Mouse (Mus musculus): ENCODE measurements at regions not wholly inside any gene's neighbourhood (a gene's known extent, or its start where the extent isn't known, plus 50 kb on each side); places are given as distances from the start of the nearest gene placed in this dataset.
A peak's percentile ranks its signal among the peaks of the same experiment; 100 is the strongest.

DNA sequence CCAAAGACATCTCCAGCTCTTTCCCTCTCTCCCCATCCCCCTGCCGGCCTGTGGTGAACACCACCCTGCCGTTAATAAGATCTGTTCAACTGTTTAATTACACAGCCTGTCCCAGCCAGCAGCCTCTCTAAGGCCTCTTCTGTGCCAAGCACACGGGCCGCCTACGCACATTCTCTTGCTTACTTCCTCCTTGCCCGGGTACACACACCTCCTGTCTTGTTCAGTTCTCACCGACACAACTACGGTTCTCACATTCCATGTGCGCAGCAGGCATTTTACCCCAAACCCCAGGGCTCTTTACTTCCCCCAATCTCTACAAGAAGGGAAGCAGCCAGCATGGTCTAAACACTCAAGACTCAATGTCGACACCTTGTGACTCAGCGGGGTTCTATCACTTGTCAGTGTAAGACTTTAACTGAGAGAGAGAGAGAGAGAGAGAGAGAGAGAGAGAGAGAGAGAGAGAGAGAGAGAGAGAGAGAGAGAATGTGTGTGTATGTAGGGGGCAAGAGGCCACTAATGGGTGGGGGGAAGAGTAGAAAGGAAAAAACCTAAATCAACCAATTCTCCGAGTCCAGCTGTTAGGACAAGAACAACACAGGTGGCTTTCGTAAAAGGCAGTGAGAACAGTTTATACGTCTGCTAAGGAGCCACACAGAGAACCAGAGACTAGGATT, 120.8 kb upstream of the Klf14 start:
- DNase-seq (ENCODE audit: low spot score), result no peak
- Histone ChIP-seq H3K4me1 (peaks cover 19% of the 10 kb centered on the region), H3K9me3 (replicated peaks) (no peaks in the 10 kb centered on the region), H3K4me3 (no peak overlapping the region), H3K27ac (replicated peaks) (no peak overlapping the region), H3K36me3 (no peaks in the 10 kb centered on the region), H3K27me3 (ENCODE audit: low read depth, poor library complexity, severe bottlenecking) (peaks cover 4% of the 10 kb centered on the region; the same call in 1 of the 2 replicates)
- 83% methylated on average over 14 of the region's 14 CpGs for WGBS

DNA sequence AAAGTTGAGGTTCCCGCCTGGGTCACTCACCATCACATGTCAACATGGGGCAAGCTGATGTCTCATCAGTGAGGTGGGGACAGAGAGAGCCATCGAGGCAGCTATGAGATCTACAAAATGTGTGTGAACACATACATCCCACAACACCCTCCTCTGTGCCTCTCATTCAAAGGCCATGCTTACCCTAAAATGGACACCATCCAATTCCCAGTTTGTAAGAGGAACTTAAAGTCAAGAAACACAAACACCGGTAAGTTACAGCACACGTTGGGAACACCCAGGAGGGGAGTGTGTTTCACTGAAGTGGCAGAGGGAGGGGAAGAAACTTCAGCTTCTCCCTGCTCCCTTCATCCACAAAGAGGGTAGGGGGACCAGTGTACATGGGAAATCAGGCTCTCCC, 121.4 kb upstream of the Klf14 start:
- H3K36me3 ChIP-seq, result no peaks in the 10 kb centered on the region
- DNase-seq (ENCODE audit: low spot score), result no peak
- H3K4me3 ChIP-seq, result no peak overlapping the region
- H3K4me1 ChIP-seq, result peaks cover 16% of the 10 kb centered on the region
- no peaks in the 10 kb centered on the region; the same call in 1 of the 2 replicates for H3K27me3 ChIP-seq (ENCODE audit: low read depth, poor library complexity, severe bottlenecking)
- 86% methylated on average over 4 of the region's 4 CpGs for WGBS
- no peak overlapping the region for H3K27ac ChIP-seq (replicated peaks)
- no peaks in the 10 kb centered on the region for H3K9me3 ChIP-seq (replicated peaks)

DNA sequence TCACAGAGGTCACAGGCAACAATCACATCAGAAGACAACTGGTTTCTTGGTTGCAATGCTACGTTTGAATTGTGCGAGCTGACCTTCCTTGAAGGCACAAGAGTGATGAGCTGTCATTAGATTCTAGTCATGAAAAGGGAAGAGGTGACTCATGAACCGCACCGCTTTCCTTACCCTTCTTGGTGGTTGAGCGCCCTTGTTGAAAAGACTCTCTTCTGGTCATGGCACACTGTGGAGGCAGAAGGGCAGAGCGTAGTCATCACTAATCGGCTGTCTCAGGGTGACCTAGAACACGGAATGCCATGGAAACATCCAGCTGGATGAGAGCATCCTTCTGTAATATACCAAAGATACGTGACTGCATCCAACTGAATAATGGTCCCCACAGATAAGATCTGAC, 121.8 kb upstream of the Klf14 start:
- Histone ChIP-seq H3K27me3 (ENCODE audit: low read depth, poor library complexity, severe bottlenecking) (no peaks in the 10 kb centered on the region), H3K9me3 (replicated peaks) (no peaks in the 10 kb centered on the region), H3K36me3 (no peaks in the 10 kb centered on the region), H3K27ac (replicated peaks) (no peak overlapping the region), H3K4me3 (no peak overlapping the region), H3K4me1 (peaks cover 14% of the 10 kb centered on the region)
- 94% methylated on average over 9 of the region's 9 CpGs for WGBS
- no peak for DNase-seq (ENCODE audit: low spot score)

DNA sequence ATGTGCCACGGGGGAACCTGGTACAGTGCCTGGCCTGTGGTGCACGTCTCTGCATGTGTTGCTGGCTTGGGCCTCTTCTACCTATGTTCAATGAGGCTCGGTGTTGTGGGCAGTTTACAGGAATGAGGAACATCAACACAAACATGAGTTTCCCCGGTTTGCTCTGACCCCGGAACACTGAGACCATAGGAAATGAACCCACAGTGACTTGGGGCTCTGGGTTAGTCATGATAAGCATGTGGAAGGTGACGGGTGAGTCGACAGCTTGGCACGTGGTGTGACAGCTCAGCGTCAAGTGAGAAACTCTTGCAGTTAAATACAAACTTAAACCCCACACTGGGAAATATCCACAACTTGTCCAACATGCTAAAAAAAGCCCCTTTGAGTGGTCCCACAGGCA, 122.4 kb upstream of the Klf14 start:
- WGBS, result 91% methylated on average over 9 of the region's 9 CpGs
- Histone ChIP-seq H3K9me3 (replicated peaks) (no peaks in the 10 kb centered on the region), H3K27ac (replicated peaks) (no peak overlapping the region), H3K4me3 (no peak overlapping the region), H3K4me1 (peaks cover 13% of the 10 kb centered on the region), H3K27me3 (ENCODE audit: low read depth, poor library complexity, severe bottlenecking) (no peaks in the 10 kb centered on the region), H3K36me3 (no peaks in the 10 kb centered on the region)
- DNase-seq (ENCODE audit: low spot score), result no peak

DNA sequence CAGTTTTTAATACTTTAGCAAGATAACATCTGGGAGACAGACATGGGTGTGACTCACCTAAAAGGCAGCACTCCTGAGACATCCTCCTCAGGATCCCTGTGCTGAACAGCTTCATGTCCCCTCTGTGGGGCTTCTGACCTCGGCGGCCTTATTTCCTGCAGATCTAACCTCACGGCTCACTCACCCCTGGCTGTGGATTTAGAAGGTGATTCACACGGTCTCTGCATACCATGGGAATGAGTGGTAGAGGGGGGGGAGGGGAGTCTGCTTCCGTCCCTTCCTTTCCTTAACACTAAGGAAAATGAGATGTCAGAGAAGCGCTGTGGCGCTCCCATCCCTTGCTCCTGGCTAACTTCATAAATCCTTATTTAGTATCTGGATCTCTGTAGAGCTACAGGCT, 123.1 kb upstream of the Klf14 start:
- Histone ChIP-seq H3K27ac (replicated peaks) (no peak overlapping the region), H3K9me3 (replicated peaks) (no peaks in the 10 kb centered on the region), H3K4me3 (no peak overlapping the region), H3K27me3 (ENCODE audit: low read depth, poor library complexity, severe bottlenecking) (no peaks in the 10 kb centered on the region), H3K4me1 (peaks cover 11% of the 10 kb centered on the region), H3K36me3 (no peaks in the 10 kb centered on the region)
- no peak for DNase-seq (ENCODE audit: low spot score)
- WGBS, result 78% methylated on average over 7 of the region's 7 CpGs

DNA sequence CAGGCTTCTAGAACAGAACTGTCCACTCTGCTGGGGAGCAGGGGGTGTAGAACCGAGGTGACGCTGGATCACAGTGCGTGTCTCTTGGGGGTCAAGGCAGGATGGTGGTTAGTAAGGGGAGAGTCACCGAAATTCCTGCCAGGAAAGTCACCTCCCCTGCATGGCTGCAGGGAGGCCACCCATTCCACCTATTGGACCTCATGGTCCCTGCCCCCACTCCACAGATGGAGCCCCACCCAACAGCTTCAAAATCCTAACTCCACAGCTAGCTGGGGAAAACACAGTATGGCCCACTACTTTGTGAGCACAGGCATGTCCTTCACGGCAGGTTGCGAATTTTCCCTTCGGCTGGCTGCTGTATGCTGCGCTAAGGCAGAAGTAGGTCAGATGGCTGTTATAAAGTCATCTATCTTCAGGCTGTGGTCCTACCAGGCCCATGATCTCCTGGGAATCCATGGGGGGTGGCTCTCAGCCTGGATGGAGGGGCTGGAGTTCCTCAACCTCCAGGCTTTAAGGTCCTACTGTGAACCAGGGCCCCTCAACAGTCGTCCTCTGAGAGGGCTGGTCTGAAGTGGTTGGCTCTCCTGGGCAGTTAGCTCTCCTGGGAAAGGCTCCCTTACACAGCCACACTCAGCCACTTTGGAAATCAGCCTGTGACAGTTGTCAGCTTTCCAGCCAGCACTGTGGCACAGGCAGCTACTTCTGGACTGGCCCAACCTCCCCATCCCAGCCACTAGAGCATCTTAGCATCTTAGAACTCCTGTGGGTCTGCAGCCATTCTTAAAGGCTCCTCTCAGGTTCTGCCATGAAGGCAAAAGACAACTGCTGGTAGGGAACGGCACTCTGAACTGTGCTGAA, 124.0 kb upstream of the Klf14 start:
- Histone ChIP-seq H3K27ac (replicated peaks) (no peak overlapping the region), H3K4me1 (peaks cover 20% of the 10 kb centered on the region), H3K9me3 (replicated peaks) (no peaks in the 10 kb centered on the region), H3K4me3 (no peak overlapping the region), H3K36me3 (no peaks in the 10 kb centered on the region), H3K27me3 (ENCODE audit: low read depth, poor library complexity, severe bottlenecking) (no peaks in the 10 kb centered on the region)
- no peak for DNase-seq (ENCODE audit: low spot score)
- WGBS, result 91% methylated on average over 10 of the region's 10 CpGs

DNA sequence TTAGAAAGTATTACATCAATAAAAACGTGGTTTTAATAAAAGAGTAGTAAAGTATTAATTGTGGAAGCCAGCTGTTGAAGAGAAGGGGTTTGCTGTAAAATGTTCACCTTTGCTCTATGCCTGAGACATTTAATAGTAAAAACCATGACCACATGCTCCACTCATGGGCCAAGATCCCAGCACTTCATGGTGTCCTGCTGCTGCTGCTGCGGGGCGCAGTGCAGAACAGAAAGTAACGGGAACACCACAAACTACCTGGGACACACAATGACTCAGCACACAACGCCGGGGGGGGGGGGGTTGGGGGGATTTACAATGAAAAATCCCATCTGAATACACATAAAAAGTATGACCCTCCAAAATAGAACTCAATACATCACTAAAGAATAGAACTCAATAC, 124.8 kb upstream of the Klf14 start:
- H3K4me1 ChIP-seq, result peaks cover 28% of the 10 kb centered on the region
- no peak overlapping the region for H3K27ac ChIP-seq (replicated peaks)
- DNase-seq (ENCODE audit: low spot score), result no peak
- no peaks in the 10 kb centered on the region for H3K27me3 ChIP-seq (ENCODE audit: low read depth, poor library complexity, severe bottlenecking)
- H3K4me3 ChIP-seq, result no peak overlapping the region
- H3K9me3 ChIP-seq (replicated peaks), result no peaks in the 10 kb centered on the region
- H3K36me3 ChIP-seq, result no peaks in the 10 kb centered on the region
- 88% methylated on average over 6 of the region's 6 CpGs for WGBS

DNA sequence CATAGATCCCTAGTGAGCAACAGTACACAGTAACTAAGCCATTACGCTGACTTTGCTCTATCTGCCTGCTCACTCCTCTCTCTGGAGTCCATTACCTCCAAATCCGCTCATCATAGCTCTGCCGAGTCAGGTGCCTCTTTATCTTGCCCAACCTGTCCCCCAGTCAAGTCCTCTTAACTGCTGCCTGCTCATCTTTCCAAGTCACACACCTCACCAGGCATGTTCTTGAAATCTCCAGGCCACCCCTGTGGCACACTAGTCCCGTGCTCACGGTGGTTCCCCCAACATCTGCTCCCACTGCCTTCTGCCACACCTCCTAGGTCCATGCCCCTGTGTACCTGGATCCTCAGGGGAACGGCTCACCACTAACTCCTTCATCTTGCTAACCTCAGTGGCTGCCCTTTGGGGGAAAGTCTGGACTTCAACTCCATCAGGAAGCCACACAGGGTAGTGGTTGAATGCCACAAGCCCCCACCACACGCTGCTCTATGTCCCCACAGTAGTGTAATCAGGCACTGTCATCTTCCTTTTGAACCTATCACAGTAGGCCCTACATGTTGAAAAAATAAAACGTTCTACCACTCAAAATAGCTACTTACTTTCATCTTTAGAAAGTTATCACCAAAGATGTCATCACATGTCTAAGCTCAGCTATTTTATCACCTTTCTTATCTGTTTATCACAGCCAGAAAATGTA, 126.3 kb upstream of the Klf14 start:
- Histone ChIP-seq H3K36me3 (no peaks in the 10 kb centered on the region), H3K27me3 (ENCODE audit: low read depth, poor library complexity, severe bottlenecking) (no peaks in the 10 kb centered on the region), H3K9me3 (replicated peaks) (no peaks in the 10 kb centered on the region), H3K4me1 (peaks cover 40% of the 10 kb centered on the region), H3K27ac (replicated peaks) (peak overlapping the region; percentile 50; the same call in 1 of the 2 replicates), H3K4me3 (no peak overlapping the region)
- 90% methylated on average over 8 of the region's 8 CpGs for WGBS
- DNase-seq (ENCODE audit: low spot score), result no peak

DNA sequence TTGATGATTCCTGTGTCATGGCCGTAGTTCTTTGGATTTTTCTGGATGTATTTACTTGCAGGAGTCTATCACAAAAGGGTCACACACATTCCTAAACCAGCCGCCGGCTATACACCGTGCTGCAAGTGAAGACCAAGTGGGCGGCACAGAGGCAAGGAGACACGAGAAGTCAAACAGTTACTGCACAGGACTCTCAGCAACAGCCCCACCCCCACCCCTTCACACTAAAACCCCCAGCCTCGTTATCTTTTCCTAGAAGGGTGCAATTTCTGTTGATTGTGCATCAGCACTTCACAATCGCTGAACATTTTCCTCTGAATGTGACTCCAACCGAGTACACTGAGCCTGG, 126.9 kb upstream of the Klf14 start:
- DNase-seq (ENCODE audit: low spot score), result no peak
- Histone ChIP-seq H3K27me3 (ENCODE audit: low read depth, poor library complexity, severe bottlenecking) (no peaks in the 10 kb centered on the region), H3K4me1 (peaks cover 40% of the 10 kb centered on the region), H3K4me3 (no peak overlapping the region), H3K36me3 (no peaks in the 10 kb centered on the region), H3K27ac (replicated peaks) (0 out of 2 replicates have a peak overlapping the region, but pooled peaks have one; percentile 28), H3K9me3 (replicated peaks) (no peaks in the 10 kb centered on the region)
- WGBS, result 75% methylated on average over 9 of the region's 9 CpGs

DNA sequence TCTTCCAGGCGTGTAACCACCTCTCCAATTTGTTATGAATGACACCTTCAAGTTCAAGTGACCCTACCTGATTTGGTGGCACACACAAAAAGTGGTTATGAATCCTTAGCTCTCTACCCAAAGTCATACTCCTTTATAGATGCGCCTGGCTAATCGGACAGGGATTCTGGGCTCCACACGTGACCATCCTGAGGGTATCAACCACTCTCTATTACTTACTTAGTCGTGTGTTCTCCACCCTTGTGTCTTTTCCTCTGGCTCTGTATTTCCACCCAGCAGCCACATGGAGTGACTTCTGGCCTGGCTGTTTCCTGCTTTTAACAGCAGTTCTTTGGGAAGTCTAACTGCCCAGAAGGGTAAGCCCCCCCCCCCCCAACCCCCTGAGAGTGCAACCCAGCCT, 127.4 kb upstream of the Klf14 start:
- Histone ChIP-seq H3K27me3 (ENCODE audit: low read depth, poor library complexity, severe bottlenecking) (no peaks in the 10 kb centered on the region), H3K27ac (replicated peaks) (peak overlapping the region; percentile 18; the same call in 1 of the 2 replicates), H3K4me1 (peaks cover 40% of the 10 kb centered on the region), H3K4me3 (no peak overlapping the region), H3K36me3 (no peaks in the 10 kb centered on the region), H3K9me3 (replicated peaks) (no peaks in the 10 kb centered on the region)
- 89% methylated on average over 5 of the region's 5 CpGs for WGBS
- DNase-seq (ENCODE audit: low spot score), result no peak

DNA sequence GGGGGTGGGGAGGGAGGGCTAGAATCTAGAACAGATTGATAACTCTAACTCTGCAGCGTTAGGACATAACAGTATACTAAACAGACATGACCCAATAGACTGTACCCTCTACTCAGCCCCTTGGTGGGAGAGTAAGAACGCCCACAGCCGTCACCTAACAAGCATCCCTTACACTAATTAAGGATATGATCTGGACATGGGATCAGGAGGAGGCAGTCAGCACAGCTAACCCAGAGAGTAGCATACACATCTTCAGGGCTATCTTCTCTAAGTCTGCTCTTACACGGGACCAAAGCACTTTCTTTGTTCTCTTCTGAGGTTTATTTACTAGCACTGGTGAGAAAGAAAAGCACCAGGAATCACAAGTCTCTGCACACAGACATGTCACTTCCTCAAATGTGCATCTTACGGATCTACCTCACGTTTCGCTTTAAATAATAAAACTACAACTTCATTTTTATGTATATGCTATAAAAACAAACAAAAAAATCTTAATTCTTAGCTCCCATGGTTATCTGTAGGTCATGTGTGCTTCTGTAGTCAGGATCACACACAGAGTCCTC, 128.0 kb upstream of the Klf14 start:
- Histone ChIP-seq H3K27me3 (ENCODE audit: low read depth, poor library complexity, severe bottlenecking) (no peaks in the 10 kb centered on the region), H3K36me3 (no peaks in the 10 kb centered on the region), H3K9me3 (replicated peaks) (no peaks in the 10 kb centered on the region)

DNA sequence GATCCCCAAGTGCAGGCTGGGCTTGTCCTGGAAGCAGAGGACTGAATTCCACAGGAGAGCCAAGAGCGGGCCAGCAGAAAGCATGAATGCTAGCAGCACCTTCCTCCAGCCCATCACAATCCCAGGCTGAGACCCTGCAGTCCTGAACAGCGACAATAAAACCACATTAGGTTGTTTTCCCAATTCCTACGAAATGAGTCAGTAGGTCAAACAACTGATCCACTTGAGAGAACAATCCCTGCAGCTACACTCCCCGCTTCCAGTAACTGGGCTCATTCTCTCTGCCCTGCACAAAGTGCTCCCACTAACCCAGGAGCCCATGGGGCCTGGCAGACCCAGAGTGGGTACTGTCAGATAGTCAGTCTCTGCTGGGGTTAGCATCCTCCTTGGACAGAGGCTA, 128.6 kb upstream of the Klf14 start:
- H3K27me3 ChIP-seq (ENCODE audit: low read depth, poor library complexity, severe bottlenecking), result no peaks in the 10 kb centered on the region
- H3K9me3 ChIP-seq (replicated peaks), result no peaks in the 10 kb centered on the region
- no peaks in the 10 kb centered on the region for H3K36me3 ChIP-seq
- no peak for DNase-seq (ENCODE audit: low spot score)
- H3K27ac ChIP-seq (replicated peaks), result peak overlapping the region; percentile 18; the same call in 1 of the 2 replicates
- H3K4me1 ChIP-seq, result peaks cover 40% of the 10 kb centered on the region
- H3K4me3 ChIP-seq, result no peak overlapping the region
- 55% methylated on average over 4 of the region's 4 CpGs for WGBS

More for the DNA sequence above, 128.0 kb upstream of the Klf14 start:
- 84% methylated on average over 7 of the region's 7 CpGs for WGBS
- H3K4me1 ChIP-seq, result peaks cover 40% of the 10 kb centered on the region
- DNase-seq (ENCODE audit: low spot score), result no peak
- peak overlapping the region; percentile 18; the same call in 1 of the 2 replicates for H3K27ac ChIP-seq (replicated peaks)
- no peak overlapping the region for H3K4me3 ChIP-seq
